Mouse (Mus musculus) thymus, adult 2 months (tissue): ENCODE results near the gene Ttc7.

Experiments used
- CTCF ChIP-seq: fragments of 200-500 bp; IDR thresholded peaks from 2 replicates; pipeline ENCODE4 v1.5.1; 2012; ENCODE audit warnings: mild to moderate bottlenecking, control low read depth, low read length, moderate library complexity, borderline replicate concordance; ENCODE audit not compliant: control insufficient read depth, poor library complexity, insufficient read depth; ENCODE audit errors: extremely low read depth
- POLR2A ChIP-seq: fragments of 200-500 bp; IDR thresholded peaks from 2 replicates; pipeline ENCODE4 v1.6.1; 2012; ENCODE audit warnings: mild to moderate bottlenecking, low read length, control low read depth, moderate library complexity; ENCODE audit not compliant: control insufficient read depth, poor library complexity, insufficient read depth; ENCODE audit errors: extremely low read depth

DNA sequence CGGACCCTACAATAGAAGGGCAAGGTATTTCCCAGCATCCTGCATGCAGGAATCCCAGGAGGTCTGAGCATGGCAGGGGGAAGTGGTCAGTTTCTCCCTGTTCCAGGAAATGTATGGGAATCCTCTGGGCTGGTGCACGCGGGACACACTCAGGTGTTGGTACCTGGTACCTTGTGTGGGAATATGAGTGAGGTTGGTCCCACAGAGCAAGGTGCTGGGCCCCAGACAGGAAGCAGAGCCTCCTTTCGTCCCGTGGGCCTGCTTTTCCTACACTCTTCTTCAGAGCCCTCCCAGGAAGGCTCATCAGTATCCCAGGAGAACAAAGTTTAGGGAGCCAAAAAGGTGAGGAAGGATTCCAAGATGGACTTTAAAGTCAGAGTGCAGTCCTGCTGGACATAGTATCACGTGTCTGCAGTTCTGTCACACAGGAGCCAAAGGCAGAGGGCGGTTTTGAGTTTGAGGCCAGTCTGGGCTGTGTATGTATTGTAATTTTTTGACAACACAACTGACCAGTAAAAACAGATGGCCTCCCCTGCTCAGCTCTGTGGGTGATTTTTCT is 1.9 kb downstream of the Ttc7 start:
- TF ChIP-seq CTCF (no peak), POLR2A (no peak)
